Mouse (Mus musculus): ENCODE results near the gene Sparcl1. TPM values are rescaled to one million over a fixed set of nuclear protein-coding genes. Genes with fewer than 3 reads are reported as not detected.

Gene Sparcl1
- not detected in 3 replicates for total RNA-seq (2017)

DNA sequence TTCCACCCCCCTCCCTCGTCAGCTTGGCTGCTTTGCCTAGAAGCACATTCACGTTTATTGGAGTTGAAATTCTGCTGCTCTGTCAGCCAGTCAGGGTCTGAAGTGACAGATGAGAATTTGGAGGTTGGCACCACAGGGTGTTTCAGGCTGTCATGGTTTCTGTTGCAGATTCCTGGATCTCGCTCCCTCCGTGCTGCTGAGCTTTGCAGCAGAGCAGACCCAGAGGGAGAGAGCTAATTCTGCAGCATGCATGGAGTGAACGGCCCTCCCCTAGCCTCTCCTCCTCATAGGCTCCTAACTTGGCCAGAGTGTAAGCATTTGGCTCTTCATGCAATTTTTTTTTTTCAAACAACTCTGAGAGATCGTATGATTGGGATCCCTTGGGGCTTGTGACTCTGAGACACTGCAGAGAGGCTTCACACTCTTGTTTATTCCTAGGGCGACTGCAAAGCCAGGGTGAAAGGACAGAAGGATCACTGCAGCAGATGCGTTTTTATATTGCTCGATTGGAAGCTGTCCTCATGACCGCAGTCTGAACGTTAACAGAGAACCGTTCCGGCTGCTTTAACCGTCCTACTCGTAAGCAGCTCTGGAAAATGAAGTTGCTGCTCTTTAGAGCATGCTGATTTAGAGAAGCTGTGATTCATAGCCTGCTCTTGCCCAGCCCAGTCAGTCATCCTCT, at the start of gene Sparcl1:
Gene Sparcl1, minus strand, starts transcription at position 243 of the 682 bp plus-strand sequence.
- ATAC-seq (replicated peaks; ENCODE audit: insufficient number of reproducible peaks, low FRiP score, low TSS enrichment, poor library complexity, severe bottlenecking): no peak

DNA sequence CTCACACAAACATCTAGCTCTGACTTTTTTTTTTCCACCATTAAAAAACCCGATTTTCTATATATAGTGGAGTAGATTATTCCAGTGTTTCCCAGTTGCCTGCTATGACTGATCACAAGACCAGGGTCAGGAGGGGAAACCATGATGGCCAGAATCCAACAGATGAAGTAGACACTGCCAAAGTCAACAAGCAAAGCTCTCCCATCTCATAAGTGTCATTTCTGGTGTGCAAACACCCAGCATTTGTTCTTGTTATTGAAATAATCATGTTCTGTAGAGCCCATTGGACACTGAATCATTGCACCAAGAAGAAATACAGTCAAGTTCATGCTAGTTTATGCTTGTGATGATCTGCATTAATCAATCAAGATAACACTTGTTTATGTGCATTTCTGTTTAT, 47.9 kb upstream of the Sparcl1 start:
- ATAC-seq (replicated peaks; ENCODE audit: insufficient number of reproducible peaks, low FRiP score, low TSS enrichment, poor library complexity, severe bottlenecking): no peak

DNA sequence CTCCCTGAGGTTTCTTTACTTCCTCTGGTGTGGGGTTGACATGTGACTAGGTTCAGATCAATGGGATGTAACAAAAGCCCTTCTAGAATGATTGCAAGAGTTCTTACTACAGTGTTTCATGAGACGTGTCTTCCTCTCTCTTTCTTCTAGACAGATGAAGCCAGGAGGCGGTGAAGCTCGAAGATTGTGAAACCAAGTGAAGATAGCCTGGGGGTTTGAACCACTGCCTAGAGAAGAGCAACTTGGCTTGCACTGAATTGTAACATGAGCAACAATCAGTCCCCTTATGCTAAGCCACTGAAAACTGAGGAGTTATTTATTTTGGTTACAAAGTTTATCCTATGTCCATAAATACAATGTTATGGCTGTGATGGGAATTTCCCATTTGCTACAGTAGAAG, 47.0 kb upstream of the Sparcl1 start:
- no peak for ATAC-seq (replicated peaks; ENCODE audit: insufficient number of reproducible peaks, low FRiP score, low TSS enrichment, poor library complexity, severe bottlenecking)

DNA sequence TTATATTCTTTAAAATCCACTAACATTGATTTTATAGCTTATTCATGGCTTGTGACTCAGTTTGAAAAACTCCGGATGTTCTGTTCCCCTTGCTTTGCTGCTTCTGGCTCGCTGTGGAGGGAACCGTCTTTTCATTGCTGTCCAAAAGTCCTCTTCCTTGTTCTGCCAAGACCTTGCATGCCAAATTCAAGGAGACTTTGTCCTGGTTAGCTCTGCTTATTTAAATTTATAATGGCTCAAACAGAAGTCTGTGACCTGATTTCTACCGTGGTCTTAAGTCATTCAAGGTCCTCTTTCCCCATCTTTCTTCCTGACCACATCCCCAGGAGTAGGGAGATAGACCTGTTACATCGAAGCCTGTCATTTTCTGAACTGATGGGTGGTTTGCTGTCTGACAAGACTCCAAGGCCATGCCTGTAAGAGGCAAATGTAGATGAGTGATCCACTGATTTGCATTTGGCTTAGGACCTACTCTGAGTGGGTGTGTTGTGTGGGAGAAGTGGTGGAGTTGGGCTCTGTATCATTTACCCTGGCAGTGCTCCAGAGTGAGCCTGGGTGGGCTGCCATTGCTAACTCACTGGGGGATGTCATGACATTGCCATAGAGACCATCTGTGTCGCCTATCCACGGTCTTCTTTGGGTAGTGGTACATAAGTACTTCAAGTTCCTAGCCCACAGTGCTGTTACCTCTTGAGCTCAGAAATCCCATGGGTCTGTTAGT, 45.0 kb upstream of the Sparcl1 start:
- ATAC-seq (replicated peaks; ENCODE audit: insufficient number of reproducible peaks, low FRiP score, low TSS enrichment, poor library complexity, severe bottlenecking): no peak

DNA sequence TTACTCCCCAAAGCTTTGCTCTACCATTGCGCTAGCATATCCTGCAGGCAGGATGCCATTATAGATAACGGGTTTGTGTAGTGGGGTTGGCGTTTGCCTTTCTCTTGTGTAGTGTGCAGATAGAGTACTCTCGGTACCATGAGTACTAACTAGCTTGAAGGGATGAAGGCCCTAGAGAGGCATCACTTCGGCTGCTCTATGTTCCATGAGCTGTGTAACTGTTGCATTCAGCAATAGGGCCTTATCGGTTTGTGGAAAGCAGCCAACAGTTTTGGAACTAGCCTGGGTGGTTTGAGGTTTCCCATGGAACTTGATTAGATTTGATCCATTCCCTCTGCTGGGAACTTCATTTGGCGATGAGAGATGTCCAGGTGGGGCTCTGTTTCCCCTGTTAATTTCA, 44.2 kb upstream of the Sparcl1 start:
- ATAC-seq (replicated peaks; ENCODE audit: insufficient number of reproducible peaks, low FRiP score, low TSS enrichment, poor library complexity, severe bottlenecking): no peak

DNA sequence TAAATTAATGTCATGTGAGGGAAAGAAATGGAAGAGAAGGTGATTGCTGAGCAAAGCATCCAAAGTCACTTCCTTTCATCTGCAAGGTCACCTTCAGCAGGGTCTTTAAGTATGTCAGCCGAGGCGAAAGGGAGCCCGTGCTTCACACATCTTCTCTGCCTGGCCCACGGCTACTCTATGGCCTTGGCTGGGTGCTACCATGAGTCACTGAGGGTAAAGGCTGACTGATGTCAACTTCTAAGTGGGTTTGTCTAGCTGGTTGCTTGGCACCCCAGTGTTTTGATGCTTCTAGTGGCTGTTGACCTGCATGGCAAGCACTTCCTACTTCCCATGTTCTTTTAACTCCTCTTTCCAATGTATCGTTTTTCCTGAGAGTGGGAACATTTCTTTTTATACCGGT, 36.7 kb upstream of the Sparcl1 start:
- no peak for ATAC-seq (replicated peaks; ENCODE audit: insufficient number of reproducible peaks, low FRiP score, low TSS enrichment, poor library complexity, severe bottlenecking)

DNA sequence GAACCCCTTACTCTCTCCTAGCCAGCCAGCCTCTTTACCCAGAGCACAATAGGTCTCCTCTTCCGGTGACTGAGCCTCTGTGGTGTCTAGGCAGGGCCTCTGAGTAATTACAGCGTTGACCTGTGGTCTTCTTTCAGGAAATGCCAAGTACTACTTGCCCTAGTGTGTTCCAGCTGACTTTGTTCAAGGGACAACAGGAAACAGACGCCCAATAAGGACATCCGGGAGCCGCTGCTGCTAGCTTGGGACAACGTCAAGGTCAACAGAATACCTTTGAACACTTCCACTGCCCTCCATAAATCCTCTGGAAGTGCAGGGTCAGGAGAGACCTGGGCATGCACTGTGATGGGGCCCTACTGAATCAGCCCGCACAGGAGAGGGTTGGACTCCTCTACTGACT, 35.8 kb upstream of the Sparcl1 start:
- ATAC-seq (replicated peaks; ENCODE audit: insufficient number of reproducible peaks, low FRiP score, low TSS enrichment, poor library complexity, severe bottlenecking): no peak

DNA sequence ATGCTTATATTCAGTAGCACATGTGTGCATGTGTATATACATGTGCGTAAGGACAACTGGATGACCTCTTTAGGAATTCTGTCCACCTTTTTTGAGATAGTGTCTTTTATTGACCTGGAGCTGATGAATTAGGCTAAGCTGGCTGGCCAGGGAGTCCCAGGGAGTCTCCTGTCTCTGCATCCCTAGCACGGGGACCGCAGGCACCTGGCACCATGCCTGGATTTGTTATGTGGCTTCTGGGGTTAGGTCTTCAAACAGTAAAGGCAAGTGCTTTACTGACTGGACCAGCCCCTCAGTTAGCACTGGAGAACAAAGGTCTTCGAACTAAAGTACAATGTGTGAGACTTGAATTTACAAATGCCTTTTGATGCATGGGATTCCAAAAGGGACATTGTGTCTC, 30.5 kb upstream of the Sparcl1 start:
- no peak for ATAC-seq (replicated peaks; ENCODE audit: insufficient number of reproducible peaks, low FRiP score, low TSS enrichment, poor library complexity, severe bottlenecking)

DNA sequence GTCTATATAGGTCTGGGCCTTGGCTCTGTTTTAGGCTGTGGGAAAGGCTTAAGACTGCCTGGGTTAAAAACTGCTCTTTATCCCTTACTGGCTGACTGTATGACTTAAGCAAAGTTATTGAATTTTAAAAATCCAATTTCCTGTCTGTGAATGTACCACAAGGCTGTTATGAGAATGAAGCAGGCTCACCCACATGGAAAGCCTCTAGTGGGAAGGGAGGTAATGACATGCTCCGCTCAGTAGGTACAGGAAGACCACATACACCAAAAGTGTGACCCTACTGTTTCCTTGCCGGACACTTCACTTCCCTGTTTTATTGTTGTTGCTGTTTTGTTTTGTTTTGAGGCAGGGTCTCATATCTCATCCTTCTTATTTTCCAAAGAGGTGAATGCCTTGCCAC, 27.5 kb upstream of the Sparcl1 start:
- ATAC-seq (replicated peaks; ENCODE audit: insufficient number of reproducible peaks, low FRiP score, low TSS enrichment, poor library complexity, severe bottlenecking): no peak

DNA sequence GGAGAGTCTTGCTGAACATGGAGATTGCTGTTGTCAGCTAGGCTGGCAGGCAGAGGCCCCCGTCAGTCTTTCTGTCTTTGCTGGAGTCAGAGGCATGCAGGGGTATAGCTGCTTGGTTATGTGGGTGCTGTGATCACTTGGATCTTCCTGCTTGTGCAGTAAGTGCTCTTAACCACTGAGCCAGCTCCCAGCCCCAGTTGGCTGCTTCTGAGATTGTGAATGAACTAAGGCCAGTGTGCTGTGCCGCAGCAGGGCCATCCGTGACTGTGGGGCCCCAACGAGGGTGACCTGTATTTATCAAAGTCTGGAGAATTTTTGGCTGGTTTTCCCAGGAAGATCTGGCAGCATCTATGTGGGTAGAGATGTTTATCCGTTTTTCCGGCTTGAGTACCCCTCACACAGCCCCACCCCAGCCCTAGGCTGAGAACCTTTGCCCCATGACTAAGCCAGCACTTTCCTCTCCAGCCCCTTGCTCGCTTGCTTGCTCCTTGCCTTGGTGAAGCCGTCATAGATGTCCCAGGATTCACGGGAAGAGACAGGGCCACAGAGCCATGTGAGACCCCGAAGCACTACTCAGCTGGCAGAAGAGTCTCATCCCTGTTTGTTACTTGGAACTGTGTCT, 24.5 kb upstream of the Sparcl1 start:
- no peak for ATAC-seq (replicated peaks; ENCODE audit: insufficient number of reproducible peaks, low FRiP score, low TSS enrichment, poor library complexity, severe bottlenecking)

DNA sequence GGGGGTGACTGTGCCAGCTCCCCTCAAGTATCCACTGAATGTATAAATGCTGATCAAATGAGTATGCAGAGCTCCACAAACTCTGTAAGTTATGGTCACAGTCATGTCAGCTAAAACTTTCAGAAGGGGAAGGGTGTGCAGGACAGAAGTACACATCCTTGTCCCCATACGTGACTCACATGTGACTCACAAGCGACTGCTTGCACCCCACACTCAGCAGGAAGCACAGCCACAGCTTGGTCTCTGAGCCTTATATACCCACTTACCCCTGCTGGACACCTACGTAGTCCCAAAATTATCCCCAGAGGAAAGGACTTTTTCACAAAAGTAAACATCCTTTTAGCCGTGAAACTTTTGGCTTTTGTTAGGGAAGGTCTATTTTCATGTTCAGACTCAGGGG, 20.2 kb upstream of the Sparcl1 start:
- ATAC-seq (replicated peaks; ENCODE audit: insufficient number of reproducible peaks, low FRiP score, low TSS enrichment, poor library complexity, severe bottlenecking): no peak

DNA sequence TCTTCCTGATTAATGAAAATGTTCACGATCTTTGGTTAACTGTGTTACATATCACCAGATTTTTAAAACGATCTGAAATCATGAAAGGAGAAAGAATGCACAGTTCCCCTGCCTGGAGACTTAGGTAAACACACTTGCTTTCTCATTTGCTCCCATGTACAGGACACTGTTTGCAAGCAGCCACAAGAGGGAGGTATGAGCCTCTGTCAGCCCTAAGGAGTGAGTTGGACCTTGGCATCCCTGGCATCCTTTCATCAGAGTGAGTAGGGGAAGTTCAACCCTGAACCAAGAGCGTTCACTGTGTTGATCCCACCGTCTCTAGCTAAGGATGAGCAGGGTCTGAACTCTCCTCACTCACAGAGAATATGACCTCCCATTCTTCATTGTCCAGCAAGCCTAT, 18.0 kb upstream of the Sparcl1 start:
- no peak for ATAC-seq (replicated peaks; ENCODE audit: insufficient number of reproducible peaks, low FRiP score, low TSS enrichment, poor library complexity, severe bottlenecking)

DNA sequence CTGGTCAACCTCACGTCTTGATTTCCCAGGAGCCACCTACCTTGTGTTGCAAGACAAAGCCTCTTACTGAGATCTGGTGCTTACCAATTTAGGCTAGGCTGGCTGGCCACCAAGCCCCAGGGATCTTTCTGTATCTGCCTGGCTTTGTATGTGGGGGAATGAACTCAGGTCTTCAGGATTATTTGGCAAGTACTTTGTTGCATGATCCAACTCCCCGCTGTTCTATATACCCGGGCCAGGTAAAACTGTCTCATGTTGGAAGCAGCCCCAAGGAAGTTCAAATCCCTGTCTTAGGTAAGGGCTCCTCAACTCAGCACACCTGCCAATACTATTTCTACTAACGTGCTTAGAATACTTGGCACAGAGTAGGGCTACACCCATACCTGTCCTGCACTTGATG, 17.4 kb upstream of the Sparcl1 start:
- no peak for ATAC-seq (replicated peaks; ENCODE audit: insufficient number of reproducible peaks, low FRiP score, low TSS enrichment, poor library complexity, severe bottlenecking)

DNA sequence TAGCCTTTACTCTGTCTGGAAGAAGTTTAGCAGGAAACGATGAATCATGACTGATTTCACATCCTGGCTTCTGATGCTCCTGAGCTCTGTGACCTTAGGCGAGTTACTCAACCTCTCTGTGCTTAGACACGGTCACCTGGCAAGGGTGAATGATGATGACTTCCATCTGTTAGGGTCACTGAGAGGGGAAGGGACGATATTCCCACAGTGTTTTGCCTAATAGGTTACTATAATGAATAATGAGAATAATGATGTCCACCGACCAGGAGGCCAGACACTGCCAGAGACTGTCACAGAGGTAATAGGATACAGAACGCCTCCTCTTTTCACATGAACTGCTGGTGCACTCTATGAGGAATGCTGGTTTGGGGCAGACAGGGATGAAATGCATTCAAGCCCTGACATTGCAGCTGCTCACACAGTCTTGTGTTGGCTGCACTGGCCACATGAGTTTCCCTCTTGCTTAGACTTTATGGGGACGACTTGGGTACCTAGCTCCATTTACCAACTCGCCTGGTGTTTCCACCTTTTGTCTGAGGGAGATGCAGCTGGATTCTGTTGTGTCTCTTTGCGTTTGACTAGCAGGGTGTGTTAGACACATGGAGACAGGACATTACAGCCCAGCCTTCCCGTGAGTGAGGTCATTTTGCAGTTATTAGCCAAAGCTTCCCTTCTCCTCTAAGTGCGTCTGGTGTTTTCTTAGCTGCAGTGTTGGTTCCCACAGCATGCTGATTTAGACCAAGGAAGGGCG, 14.9 kb upstream of the Sparcl1 start:
- no peak for ATAC-seq (replicated peaks; ENCODE audit: insufficient number of reproducible peaks, low FRiP score, low TSS enrichment, poor library complexity, severe bottlenecking)

DNA sequence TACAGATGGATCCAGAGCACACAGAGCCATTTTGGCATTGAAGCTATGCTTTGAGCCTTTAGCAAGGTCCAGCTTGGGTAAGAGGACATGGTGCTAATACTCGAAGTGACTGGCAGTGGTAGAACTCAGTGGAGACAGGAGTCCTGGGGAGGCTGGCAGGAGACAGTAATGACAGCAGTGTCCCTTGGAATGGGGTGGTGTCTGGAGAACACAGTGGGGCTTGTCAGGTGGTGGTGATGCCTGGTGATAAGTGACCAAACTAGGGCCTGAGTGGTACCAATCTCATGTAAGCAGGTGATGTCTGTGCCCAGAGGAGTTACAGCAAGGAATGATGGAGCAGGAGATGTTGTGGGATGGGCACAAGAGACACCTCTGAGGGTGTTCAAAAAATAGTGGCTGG, 13.8 kb upstream of the Sparcl1 start:
- no peak for ATAC-seq (replicated peaks; ENCODE audit: insufficient number of reproducible peaks, low FRiP score, low TSS enrichment, poor library complexity, severe bottlenecking)

DNA sequence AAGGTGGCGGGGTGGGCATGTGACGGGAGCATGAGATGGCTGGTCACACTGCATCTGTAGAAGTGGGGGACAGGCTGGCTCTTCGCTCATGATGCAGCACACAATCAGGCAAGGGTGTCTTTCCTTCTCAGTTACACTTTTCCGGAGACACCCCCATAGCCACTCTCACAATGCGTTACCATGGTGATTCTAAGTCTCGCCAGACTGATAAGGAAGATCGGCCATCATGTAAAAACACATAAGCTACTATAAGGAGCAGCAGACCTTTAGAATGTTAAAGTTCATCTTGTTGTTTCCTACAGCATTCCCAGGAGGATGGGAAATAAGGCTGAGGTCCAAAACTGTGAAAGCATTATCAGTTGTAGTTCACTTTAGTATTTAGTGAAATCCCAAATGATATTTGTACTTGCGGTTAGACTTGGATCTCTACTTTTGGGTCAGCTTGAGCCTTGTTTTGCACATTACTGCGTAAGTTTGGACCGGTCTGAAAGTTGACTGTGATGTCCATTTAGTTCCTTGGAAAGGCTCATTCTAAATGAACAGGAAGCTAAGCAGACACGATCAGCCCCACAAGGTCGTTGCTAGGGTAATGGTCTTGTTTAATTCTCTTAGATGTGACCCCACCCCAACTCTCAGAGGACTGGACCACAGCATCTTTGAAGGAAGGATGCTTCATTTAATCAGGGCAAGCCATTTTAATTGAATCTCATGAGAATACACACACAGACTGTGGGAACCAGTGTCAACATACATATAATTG, 13.2 kb upstream of the Sparcl1 start:
- ATAC-seq (replicated peaks; ENCODE audit: insufficient number of reproducible peaks, low FRiP score, low TSS enrichment, poor library complexity, severe bottlenecking): no peak

DNA sequence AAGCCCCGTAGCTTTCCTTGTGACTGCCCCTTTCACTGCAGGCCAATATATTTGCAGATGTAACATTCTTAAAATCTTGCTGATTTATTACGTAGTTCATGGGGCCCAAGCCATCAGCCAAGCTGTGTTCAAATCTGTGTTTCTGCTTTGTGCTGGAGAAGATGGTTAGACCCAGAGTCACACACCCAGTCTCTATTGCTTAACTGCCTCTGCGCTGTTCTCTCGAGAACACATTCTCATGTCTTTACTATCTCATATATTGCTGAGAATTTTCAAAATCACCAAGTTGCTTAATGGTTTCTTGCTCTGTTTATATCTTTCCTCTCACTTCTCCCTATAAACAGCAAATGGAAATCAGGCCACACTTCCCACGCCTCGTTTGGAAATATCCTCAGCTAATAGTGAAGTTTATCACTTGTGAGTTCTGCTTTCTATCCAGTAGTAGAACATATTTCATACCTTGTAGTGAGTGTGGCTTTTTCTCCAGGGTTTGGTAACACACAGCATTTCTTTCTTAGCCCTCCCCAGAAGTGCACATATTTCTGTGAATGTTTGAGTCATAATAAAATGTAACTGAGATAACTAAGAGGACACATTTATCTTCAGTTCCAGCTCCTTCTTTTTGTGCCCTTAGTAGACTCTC, 10.6 kb upstream of the Sparcl1 start:
- ATAC-seq (replicated peaks; ENCODE audit: insufficient number of reproducible peaks, low FRiP score, low TSS enrichment, poor library complexity, severe bottlenecking): no peak

DNA sequence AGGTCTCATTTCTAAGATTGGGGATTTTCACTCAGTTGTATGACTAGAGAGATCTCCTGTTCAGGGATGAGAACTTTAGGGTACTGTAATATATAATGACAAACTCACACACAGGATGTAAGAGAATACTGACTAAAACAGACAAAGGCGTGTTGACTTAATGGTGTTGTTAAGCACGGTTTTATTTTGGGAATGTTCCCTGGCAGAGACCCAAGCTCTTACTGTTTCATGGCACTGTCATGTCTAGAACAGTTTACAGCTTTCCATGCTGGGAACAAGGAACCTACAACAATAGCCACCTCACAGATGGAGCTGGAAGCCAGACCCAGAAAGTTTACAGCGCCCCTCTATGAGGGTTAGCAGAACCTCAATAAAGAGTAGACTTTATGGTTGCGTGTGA, 2.4 kb upstream of the Sparcl1 start:
- no peak for ATAC-seq (replicated peaks; ENCODE audit: insufficient number of reproducible peaks, low FRiP score, low TSS enrichment, poor library complexity, severe bottlenecking)

Data from monocyte, adult 5-6 weeks (primary cell).